Mouse (Mus musculus) intestine, postnatal 0 days (tissue): ENCODE results near the gene Rgma. TPM values are rescaled to one million over a fixed set of nuclear protein-coding genes. Genes with fewer than 3 reads are reported as not detected.

ENCODE experiments used
- ATAC-seq: fragments of 200-750 bp; cut with Nextera tagmentation; 2 replicates; pipeline ENCODE4 v1.8.0; 2017; ENCODE audit warnings: mild to moderate bottlenecking, moderate TSS enrichment, moderate library complexity
- H3K27ac ChIP-seq: fragments of 300-500 bp; sonication (generic); 2 replicates; pipeline ENCODE4 v1.5.1; 2014; ENCODE audit warnings: mild to moderate bottlenecking, low read depth, low read length, moderate library complexity
- H3K27me3 ChIP-seq: fragments of 300-500 bp; sonication (generic); replicated peaks from 2 replicates; pipeline ENCODE4 v1.6.1; 2014; ENCODE audit warnings: low read length, mixed read lengths; ENCODE audit not compliant: control insufficient read depth, insufficient read depth
- H3K36me3 ChIP-seq: fragments of 300-500 bp; sonication (generic); 2 replicates; pipeline ENCODE4 v1.6.1; 2014; ENCODE audit warnings: mild to moderate bottlenecking, moderate library complexity; ENCODE audit not compliant: control insufficient read depth, insufficient read depth
- H3K4me1 ChIP-seq: fragments of 300-500 bp; sonication (generic); replicated peaks from 2 replicates; pipeline ENCODE4 v1.6.1; 2014; ENCODE audit warnings: antibody characterized with exemption, low read length, mixed read lengths; ENCODE audit not compliant: control insufficient read depth, insufficient read depth
- H3K4me2 ChIP-seq: fragments of 300-500 bp; sonication (generic); replicated peaks from 2 replicates; pipeline ENCODE4 v1.6.1; 2014; ENCODE audit warnings: low read depth, mild to moderate bottlenecking, moderate library complexity
- H3K4me3 ChIP-seq: fragments of 300-500 bp; sonication (generic); 2 replicates; pipeline ENCODE4 v1.5.1; 2014; ENCODE audit warnings: low read depth, low read length
- H3K9ac ChIP-seq: fragments of 300-500 bp; sonication (generic); 2 replicates; pipeline ENCODE4 v1.6.1; 2014; ENCODE audit warnings: mild to moderate bottlenecking, low read depth, low read length
- H3K9me3 ChIP-seq: fragments of 300-500 bp; sonication (generic); 2 replicates; pipeline ENCODE4 v1.6.1; 2016; ENCODE audit warnings: mixed run types; ENCODE audit not compliant: control insufficient read depth
- CTCF ChIP-seq: sonication (generic); IDR thresholded peaks from 2 replicates; pipeline ENCODE4 v1.5.1; 2016; ENCODE audit warnings: low read depth, mild to moderate bottlenecking, control low read depth, antibody characterized with exemption, moderate library complexity
- whole genome bisulfite sequencing: fragments of 180-500 bp; shearing (Covaris S2); extraction: QIAGEN DNeasy Blood & Tissue Kit; methylation state at CpG from one replicate; pipeline ENCODE4 v1.1.7; 2014; 5-methylcytosine and 5-hydroxymethylcytosine counted together
- polyA plus RNA-seq: library from polyadenylated mRNA; unstranded; fragments of >200 nt; fragmentation: Nextera tagmentation; extraction: Ambion mirVana; gene quantifications from 2 replicates; pipeline ENCODE4 v1.2.1, GENCODE M21; 2015

The Rgma gene
- polyA plus RNA-seq, 1 experiment from 2014 or later = 4.9 TPM

DNA sequence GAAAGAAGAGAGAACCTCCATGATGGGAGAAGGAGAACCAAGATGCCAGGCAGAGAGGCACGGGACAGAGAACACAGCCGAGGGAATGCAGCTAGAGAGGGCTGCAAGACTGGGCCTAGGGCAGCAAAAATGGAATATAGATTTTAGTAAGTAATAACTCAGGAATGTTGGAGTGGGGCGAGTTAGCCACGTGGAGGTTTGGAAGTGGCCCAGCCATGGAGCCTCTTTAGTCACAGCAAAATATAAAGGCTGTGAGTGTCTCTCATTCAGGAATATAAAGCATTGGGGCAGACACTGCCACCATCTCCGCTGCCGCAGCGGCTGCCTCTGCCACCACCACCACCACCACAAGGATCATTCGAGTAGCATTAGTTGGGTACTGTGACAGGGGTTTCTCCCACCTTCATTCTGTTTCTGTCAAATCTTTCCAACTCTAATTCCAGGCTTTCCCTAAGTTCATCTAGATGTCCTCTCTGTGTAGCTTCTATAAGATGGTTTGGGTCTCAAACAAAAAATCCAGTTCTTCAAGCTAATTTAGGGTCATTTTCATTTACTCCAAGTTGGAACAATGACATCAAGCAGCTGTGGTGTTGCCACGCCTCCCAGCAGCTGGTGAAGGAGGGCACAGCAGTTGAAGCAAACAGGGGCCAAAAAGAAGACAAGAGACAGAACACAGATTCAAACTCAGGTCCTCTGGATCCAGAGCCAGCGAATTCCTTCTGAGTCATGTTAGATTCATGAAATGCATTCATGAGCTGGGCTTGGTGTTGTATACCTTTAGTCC lies 7.4 kb upstream of the Rgma start:
- WGBS = 86% methylated on average over 10 of the region's 10 CpGs
- no peak overlapping the region for H3K4me2 ChIP-seq
- H3K36me3 ChIP-seq = no peaks in the 10 kb centered on the region
- H3K9ac ChIP-seq = no peak overlapping the region
- H3K27me3 ChIP-seq = peaks cover 3% of the 10 kb centered on the region; the same call in 1 of the 2 replicates
- TF ChIP-seq CTCF = no peak
- no peak for ATAC-seq
- H3K27ac ChIP-seq = no peak overlapping the region
- H3K4me3 ChIP-seq = no peak overlapping the region
- no peaks in the 10 kb centered on the region for H3K4me1 ChIP-seq
- no peaks in the 10 kb centered on the region for H3K9me3 ChIP-seq

GRCm38 (mm10) chr7:73369992-73370391 lies 5.3 kb upstream of the Rgma start:
- Histone ChIP-seq H3K4me3 (no peak overlapping the region), H3K9me3 (no peaks in the 10 kb centered on the region), H3K4me1 (0 out of 2 replicates have a peak, but pooled peaks cover 3% of the 10 kb centered on the region), H3K36me3 (no peaks in the 10 kb centered on the region), H3K9ac (no peak overlapping the region), H3K4me2 (no peak overlapping the region), H3K27me3 (peaks cover 17% of the 10 kb centered on the region), H3K27ac (no peak overlapping the region)
- TF ChIP-seq CTCF = no peak
- WGBS = 73% methylated on average over 4 of the region's 4 CpGs
- no peak for ATAC-seq

DNA sequence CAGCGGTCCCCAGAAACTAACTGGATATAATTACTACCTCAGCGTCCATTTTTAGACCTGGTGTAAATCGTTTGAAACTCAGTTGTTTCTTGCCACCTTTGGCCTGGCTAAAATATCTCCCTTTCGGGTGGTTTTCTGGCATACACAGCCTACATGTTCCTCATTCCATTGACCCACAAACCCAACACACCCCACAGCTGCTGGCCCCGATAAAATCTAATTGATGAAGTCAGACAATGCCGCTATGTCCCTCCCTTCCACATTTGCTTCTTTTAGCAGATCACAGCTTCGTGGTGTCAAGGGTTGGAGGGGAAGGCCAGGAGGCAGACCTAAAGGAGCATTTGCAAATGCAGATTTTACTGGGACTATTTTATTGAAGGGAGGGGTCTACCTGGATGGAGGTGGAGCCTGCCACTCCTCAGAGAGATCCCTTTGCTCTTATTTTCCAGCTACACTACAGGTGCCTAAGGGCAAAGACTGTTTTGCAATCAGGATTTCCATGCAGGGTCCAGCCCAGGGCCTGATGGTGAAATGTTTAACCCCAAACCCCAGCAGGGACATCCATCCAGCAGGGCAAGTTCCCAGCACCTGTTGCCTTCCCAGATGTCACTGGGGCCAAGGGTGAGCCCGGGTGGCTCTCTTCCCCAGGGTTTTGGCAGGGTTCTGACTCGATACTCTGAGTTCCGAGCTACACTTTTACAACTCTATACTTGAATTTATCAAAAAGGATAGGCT lies 3.6 kb upstream of the Rgma start:
- ATAC-seq = no peak; the same call in 1 of the 2 replicates
- WGBS = 60% methylated on average over 10 of the region's 10 CpGs
- Histone ChIP-seq H3K27ac (no peak overlapping the region; the same call in 1 of the 2 replicates), H3K4me1 (0 out of 2 replicates have a peak, but pooled peaks cover 5% of the 10 kb centered on the region), H3K9ac (no peak overlapping the region), H3K9me3 (no peaks in the 10 kb centered on the region), H3K36me3 (no peaks in the 10 kb centered on the region), H3K4me2 (peak overlapping the region; percentile 62), H3K4me3 (peak overlapping the region; percentile 38), H3K27me3 (peaks cover 20% of the 10 kb centered on the region)
- no peak for TF ChIP-seq CTCF

- peak; percentile 47 for TF ChIP-seq CTCF
- H3K4me2 ChIP-seq = peak overlapping the region; percentile 62
- H3K36me3 ChIP-seq = no peaks in the 10 kb centered on the region
- peak; percentile 46 for ATAC-seq
- H3K9me3 ChIP-seq = no peaks in the 10 kb centered on the region
- H3K27ac ChIP-seq = no peak overlapping the region; the same call in 1 of the 2 replicates
- 0 out of 2 replicates have a peak, but pooled peaks cover 5% of the 10 kb centered on the region for H3K4me1 ChIP-seq
- H3K27me3 ChIP-seq = peaks cover 20% of the 10 kb centered on the region
- 4% methylated on average over 29 of the region's 29 CpGs for WGBS
- no peak overlapping the region for H3K9ac ChIP-seq
- peak overlapping the region; percentile 38 for H3K4me3 ChIP-seq
These were observed 2.8 kb upstream of the Rgma start for GRCm38 (mm10) chr7:73372352-73372970.

- ATAC-seq = no peak
- H3K4me2 ChIP-seq = peak overlapping the region; percentile 97
- WGBS = 6% methylated on average over 14 of the region's 14 CpGs
- H3K9me3 ChIP-seq = no peaks in the 10 kb centered on the region
- peak overlapping the region; percentile 61 for H3K4me3 ChIP-seq
- H3K27ac ChIP-seq = no peak overlapping the region
- H3K36me3 ChIP-seq = no peaks in the 10 kb centered on the region
- H3K4me1 ChIP-seq = 0 out of 2 replicates have a peak, but pooled peaks cover 5% of the 10 kb centered on the region
- no peak overlapping the region for H3K9ac ChIP-seq
- peaks cover 20% of the 10 kb centered on the region for H3K27me3 ChIP-seq
- no peak for TF ChIP-seq CTCF
These were observed 582 bp upstream of the Rgma start for GRCm38 (mm10) chr7:73374727-73375126.
